Mouse (Mus musculus) heart, embryonic 13.5 days (tissue): ENCODE results near the gene Gm14403. TPM values are rescaled to one million over a fixed set of nuclear protein-coding genes. Genes with fewer than 3 reads are reported as not detected.
"Not testable (repeated sequence)": the region's sequence is repeated elsewhere in the genome, so short reads cannot be mapped to it uniquely, and the experiment has no call there.

Source experiments
- ATAC-seq: fragments of 200-750 bp; cut with Nextera tagmentation; 2 replicates; pipeline ENCODE4 v1.8.0; 2017; ENCODE audit warnings: moderate TSS enrichment; ENCODE audit not compliant: insufficient number of reproducible peaks, low FRiP score, low TSS enrichment; ENCODE audit errors: extremely low read depth
- H3K27ac ChIP-seq: fragments of 300-500 bp; sonication (generic); replicated peaks from 2 replicates; pipeline ENCODE4 v1.5.1; 2015; ENCODE audit warnings: moderate library complexity, mild to moderate bottlenecking, inconsistent platforms
- H3K27me3 ChIP-seq: fragments of 300-500 bp; sonication (generic); replicated peaks from 2 replicates; pipeline ENCODE4 v1.6.1; 2015; ENCODE audit warnings: mild to moderate bottlenecking, inconsistent platforms
- H3K36me3 ChIP-seq: fragments of 300-500 bp; sonication (generic); 2 replicates; pipeline ENCODE4 v1.6.1; 2015; ENCODE audit warnings: mild to moderate bottlenecking, inconsistent platforms
- H3K4me1 ChIP-seq: fragments of 300-500 bp; sonication (generic); 2 replicates; pipeline ENCODE4 v1.6.1; 2015; ENCODE audit warnings: inconsistent platforms
- H3K4me2 ChIP-seq: fragments of 300-500 bp; sonication (generic); 2 replicates; pipeline ENCODE4 v1.6.1; 2015; ENCODE audit warnings: inconsistent platforms, mild to moderate bottlenecking, moderate library complexity
- H3K4me3 ChIP-seq: fragments of 300-500 bp; sonication (generic); 2 replicates; pipeline ENCODE4 v1.5.1; 2015; ENCODE audit warnings: moderate library complexity, mild to moderate bottlenecking, inconsistent platforms
- H3K9ac ChIP-seq: fragments of 300-500 bp; sonication (generic); 2 replicates; pipeline ENCODE4 v1.6.1; 2015; ENCODE audit warnings: inconsistent platforms, mild to moderate bottlenecking, moderate library complexity
- H3K9me3 ChIP-seq: fragments of 300-500 bp; sonication (generic); 2 replicates; pipeline ENCODE4 v1.6.1; 2016; ENCODE audit warnings: inconsistent platforms
- WGBS: fragments of 180-500 bp; shearing (Covaris S2); methylation state at CpG from one replicate; pipeline ENCODE4 v1.1.7; 2015; ENCODE audit warnings: mixed read lengths; 5-methylcytosine and 5-hydroxymethylcytosine counted together
- polyA plus RNA-seq: library from polyadenylated mRNA; unstranded; fragments of >200 nt; fragmentation: Nextera tagmentation; extraction: Ambion mirVana; gene quantifications from 2 replicates; pipeline ENCODE4 v1.2.1, GENCODE M21; 2015

Gene Gm14403
- polyA plus RNA-seq, 1 experiment from 2014 or later, result 5.3 TPM

DNA sequence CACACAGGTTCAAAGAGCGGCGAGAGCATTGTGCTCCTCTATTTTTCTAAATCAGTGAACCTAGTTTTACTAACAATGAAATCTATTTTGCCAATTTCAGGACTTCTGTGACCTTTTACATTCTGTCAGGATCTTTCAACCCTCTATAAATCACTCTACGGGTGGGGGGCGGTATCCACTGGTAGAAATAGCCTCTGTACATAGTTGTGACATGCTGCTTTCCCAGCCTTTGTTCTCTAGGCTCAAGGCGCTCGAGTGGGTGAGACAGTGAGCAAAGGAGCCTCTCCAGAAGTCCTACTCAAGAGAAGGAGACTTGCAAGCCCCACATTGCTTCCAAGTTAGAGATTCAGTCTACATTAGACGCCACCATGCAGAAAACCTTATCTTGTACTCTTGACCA, 20.3 kb downstream of the Gm14403 start:
- H3K4me2 ChIP-seq, ATAC-seq, H3K27ac ChIP-seq, H3K27me3 ChIP-seq, H3K36me3 ChIP-seq, H3K4me3 ChIP-seq, H3K4me1 ChIP-seq, H3K9ac ChIP-seq: not testable (repeated sequence)
- 73% methylated on average over 7 of the region's 7 CpGs for WGBS
- H3K9me3 ChIP-seq, result peaks cover 47% of the 10 kb centered on the region

DNA sequence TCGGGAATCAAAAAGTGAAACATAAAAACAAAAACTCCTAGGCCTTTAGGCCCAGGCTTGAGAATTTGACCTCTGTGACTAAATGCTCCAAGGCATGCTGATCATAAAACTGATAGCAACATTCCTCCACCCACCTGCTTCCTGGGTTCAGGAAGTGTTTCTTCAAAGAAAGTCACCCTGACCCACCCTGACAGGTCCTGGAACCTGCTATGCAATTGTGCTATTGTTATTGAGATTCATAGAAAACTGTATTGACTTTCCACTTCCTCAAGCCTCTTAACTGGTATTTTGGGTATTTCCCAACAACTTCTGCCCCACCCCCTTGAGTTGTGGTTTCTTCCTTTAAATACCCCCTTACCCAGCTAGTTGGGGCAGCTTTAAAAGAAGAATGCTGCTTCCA, 20.9 kb downstream of the Gm14403 start:
- not testable (repeated sequence) for H3K36me3 ChIP-seq, H3K9ac ChIP-seq, ATAC-seq, H3K4me3 ChIP-seq, H3K27ac ChIP-seq, H3K4me2 ChIP-seq, H3K4me1 ChIP-seq, H3K27me3 ChIP-seq
- H3K9me3 ChIP-seq, result peaks cover 48% of the 10 kb centered on the region
- 66% methylated on average over 1 of the region's 1 CpGs for WGBS

DNA sequence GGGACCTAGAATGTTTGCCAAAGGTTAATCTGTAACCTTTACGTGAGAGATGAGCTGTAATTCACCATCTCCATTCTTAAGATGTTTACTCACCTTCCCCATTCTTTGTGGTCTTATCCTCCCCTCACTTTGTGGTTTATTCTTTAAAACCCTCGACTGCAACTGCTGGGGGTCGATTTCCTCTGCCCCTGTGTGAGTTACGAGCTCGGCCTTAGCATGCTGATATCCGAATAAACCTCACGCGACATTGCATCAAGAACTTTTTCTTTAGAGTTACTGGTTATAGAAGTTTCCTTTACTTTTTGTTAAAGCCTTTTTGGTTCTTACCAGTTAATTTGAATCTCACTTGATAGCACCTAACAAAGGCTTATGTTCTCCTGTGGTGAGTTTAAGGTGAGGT, 22.0 kb downstream of the Gm14403 start:
- H3K4me2 ChIP-seq, result no peak overlapping the region
- no peaks in the 10 kb centered on the region for H3K36me3 ChIP-seq
- H3K27ac ChIP-seq, result no peak overlapping the region
- no peaks in the 10 kb centered on the region for H3K4me1 ChIP-seq
- ATAC-seq, result no peak
- no peak overlapping the region for H3K4me3 ChIP-seq
- no peaks in the 10 kb centered on the region for H3K27me3 ChIP-seq
- no peak overlapping the region for H3K9ac ChIP-seq
- peaks cover 46% of the 10 kb centered on the region for H3K9me3 ChIP-seq
- 71% methylated on average over 8 of the region's 8 CpGs for WGBS

DNA sequence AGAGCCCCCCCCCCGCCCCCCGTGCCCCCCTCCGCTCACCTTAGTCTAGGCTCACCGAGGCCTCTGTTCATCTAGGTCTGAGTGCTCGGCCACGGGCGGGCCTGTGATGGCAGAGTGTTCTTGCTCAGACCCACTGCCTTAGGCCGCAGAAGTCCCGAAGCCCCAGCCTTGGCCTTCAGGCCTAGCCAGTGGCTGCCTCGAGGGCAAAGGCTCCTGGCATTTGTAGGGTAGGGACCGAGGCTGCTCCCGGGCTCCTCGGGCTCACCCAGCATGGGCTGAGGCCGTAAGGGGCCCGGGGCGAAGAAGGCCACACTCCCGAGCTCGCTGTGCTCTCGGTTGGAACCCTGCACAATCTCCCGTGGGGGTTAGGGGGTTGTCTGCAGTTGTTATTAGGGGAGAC, 25.0 kb downstream of the Gm14403 start:
- no peak for ATAC-seq
- H3K4me1 ChIP-seq, result no peaks in the 10 kb centered on the region

DNA sequence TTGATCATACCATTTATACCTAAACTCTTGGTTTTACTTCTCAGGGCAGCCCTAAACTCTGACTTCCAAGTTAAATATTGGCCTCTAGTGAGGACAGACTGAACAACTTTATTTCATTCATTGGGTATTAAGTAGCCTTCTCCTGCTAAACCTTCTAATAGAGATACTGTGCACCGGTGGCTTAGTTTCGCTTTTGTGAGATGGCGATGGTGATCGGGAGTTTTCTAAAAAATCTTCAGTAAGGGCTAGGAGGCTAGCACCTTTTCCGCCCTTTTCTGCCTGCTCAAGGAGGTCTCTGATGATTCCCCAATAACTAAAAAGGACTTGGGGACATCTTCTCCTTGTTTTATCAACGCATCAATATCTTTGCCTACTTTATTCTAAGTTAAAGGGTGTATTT, 25.7 kb downstream of the Gm14403 start:
- H3K27me3 ChIP-seq, H3K4me2 ChIP-seq, H3K27ac ChIP-seq, H3K4me1 ChIP-seq, H3K4me3 ChIP-seq, ATAC-seq, H3K9ac ChIP-seq, H3K36me3 ChIP-seq: not testable (repeated sequence)
- H3K9me3 ChIP-seq, result peaks cover 32% of the 10 kb centered on the region
- WGBS, result 83% methylated on average over 6 of the region's 6 CpGs

More for the DNA sequence above, 25.0 kb downstream of the Gm14403 start:
- Histone ChIP-seq H3K9ac (no peak overlapping the region), H3K27ac (no peak overlapping the region), H3K9me3 (peaks cover 37% of the 10 kb centered on the region), H3K4me2 (no peak overlapping the region), H3K27me3 (no peaks in the 10 kb centered on the region), H3K36me3 (no peaks in the 10 kb centered on the region), H3K4me3 (no peak overlapping the region)
- WGBS, result 81% methylated on average over 20 of the region's 20 CpGs

DNA sequence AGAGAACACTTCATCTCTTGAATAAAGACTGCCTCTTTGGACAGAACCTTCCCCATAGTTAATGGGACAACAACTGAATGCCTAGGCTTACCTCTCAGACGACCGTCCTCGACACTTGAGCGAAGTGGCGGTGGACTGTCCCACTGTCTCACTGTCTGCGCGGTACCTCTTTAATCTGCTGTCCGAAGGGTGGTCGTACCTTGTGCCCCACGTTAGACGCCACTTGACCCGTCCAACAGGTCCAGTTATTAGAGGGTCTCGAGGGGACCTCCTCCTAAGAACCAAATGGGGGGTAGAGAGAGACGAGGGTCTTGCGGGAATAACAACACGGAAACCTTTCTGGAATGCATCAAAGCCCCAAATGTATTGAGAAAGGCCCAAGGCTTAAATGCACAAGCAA, 26.2 kb downstream of the Gm14403 start:
- not testable (repeated sequence) for H3K9ac ChIP-seq, H3K4me2 ChIP-seq, H3K4me3 ChIP-seq, H3K4me1 ChIP-seq, H3K36me3 ChIP-seq, H3K27ac ChIP-seq, ATAC-seq, H3K27me3 ChIP-seq
- WGBS, result 83% methylated on average over 16 of the region's 16 CpGs
- H3K9me3 ChIP-seq, result peaks cover 28% of the 10 kb centered on the region

DNA sequence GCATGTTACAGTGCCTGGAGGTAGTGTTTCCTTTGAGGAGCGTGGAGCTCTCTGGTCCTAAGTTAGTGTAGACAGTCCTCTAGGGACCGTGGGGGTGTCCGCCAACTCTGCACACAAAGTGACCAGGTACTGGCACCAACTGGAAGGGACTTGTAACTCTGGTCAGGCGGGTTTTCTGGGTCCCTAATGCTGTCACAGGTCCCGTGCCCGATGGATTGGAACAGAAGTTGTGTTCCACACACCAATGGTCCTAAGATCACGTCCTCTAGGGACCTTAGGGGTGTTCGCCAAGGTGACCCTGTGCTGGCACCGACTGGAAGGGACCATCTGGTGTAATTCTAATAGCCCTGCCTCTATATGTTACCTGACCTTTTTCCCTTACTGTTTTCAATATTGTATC, 37.9 kb downstream of the Gm14403 start:
- Histone ChIP-seq H3K27ac (no peak overlapping the region), H3K27me3 (no peaks in the 10 kb centered on the region), H3K9me3 (peaks cover 2% of the 10 kb centered on the region; the same call in 1 of the 2 replicates), H3K36me3 (no peaks in the 10 kb centered on the region), H3K4me1 (no peaks in the 10 kb centered on the region), H3K4me2 (no peak overlapping the region), H3K9ac (no peak overlapping the region), H3K4me3 (no peak overlapping the region)
- no peak for ATAC-seq
- WGBS, result 73% methylated on average over 9 of the region's 9 CpGs

DNA sequence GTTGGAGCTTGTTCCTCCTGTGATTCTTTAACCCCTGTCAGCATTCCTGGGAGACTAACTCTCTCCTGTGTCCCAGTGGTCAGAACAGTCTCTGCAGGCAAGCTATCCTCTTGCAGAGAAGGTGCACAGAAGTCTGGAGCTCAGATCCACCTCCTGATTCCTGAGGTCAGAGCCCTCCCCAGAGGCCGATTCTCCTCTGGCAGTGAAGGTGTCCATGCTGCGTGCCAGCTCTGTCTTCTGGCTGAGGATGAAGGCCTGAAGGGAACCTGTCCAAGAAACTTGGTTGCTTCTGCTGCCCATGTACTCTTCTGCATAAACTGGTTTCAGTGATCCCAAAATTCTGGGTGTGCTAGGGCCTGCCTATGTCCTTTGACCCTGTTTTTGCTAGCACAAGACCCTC, 39.1 kb downstream of the Gm14403 start:
- not testable (repeated sequence) for ATAC-seq, H3K4me2 ChIP-seq, H3K27ac ChIP-seq, H3K4me3 ChIP-seq, H3K9ac ChIP-seq, H3K4me1 ChIP-seq, H3K36me3 ChIP-seq, H3K9me3 ChIP-seq, H3K27me3 ChIP-seq
- 58% methylated on average over 2 of the region's 2 CpGs for WGBS

DNA sequence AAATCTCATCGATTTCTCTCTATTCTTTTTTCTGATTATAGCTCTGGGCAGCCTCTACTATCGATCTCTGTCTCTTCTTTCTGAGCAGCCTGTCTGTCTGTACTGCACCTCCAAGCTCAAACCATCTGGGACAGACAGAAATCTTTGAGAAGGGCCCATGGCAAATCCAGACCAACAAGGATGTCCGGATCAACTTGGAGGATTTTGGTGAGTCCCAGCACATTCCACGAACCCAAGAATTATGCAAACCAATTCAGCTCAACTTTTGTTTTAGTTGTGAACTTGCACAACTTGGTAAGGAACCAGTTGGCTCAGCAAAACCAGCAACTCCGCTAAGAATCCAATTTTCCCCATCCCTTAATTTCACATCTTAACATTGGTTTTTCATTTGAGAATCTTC, 39.7 kb downstream of the Gm14403 start:
- not testable (repeated sequence) for H3K4me1 ChIP-seq, H3K4me3 ChIP-seq, H3K27me3 ChIP-seq, H3K36me3 ChIP-seq, H3K9ac ChIP-seq, ATAC-seq, H3K4me2 ChIP-seq, H3K9me3 ChIP-seq, H3K27ac ChIP-seq
- 70% methylated on average over 5 of the region's 5 CpGs for WGBS

DNA sequence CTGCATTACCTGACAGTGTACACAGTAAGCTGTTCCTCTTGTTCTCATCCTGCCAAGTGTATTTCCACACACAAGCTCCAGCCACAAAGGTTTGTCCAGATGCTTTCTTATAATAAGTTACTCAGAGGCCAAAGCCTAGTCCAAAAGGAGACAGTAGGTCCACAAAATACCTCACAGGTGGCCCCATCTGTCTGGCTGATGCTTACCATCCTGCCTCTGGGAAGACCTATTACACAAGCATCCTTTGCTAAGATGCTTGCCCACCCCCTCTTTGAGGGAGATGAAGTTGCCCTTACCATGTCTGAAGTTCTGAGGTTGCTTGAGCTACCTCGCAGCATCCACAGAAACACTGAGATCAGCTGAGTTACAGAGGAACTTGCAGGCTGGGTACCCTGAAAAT, 57.2 kb downstream of the Gm14403 start:
- not testable (repeated sequence) for H3K4me2 ChIP-seq, H3K4me3 ChIP-seq, H3K36me3 ChIP-seq, H3K27ac ChIP-seq, H3K4me1 ChIP-seq, H3K27me3 ChIP-seq, H3K9ac ChIP-seq, H3K9me3 ChIP-seq, ATAC-seq
- WGBS, result 50% methylated on average over 1 of the region's 1 CpGs

Other genes starting within 250 kb of the Gm14403 start
- gene Gm14409, start 231.2 kb upstream of the Gm14403 start, polyA plus RNA-seq, result not detected in 2 replicates
- 0.25 and 0.36 TPM in 2 replicates for gene Gm14412, start 173.9 kb upstream of the Gm14403 start, polyA plus RNA-seq
- gene Gm14418, start 99.9 kb upstream of the Gm14403 start, polyA plus RNA-seq, result 6.7 and 9.0 TPM in 2 replicates
- 9.8 and 10.2 TPM in 2 replicates for gene Zfp970, start 33.5 kb upstream of the Gm14403 start, polyA plus RNA-seq
- gene Gm14406, start 80.0 kb downstream of the Gm14403 start, polyA plus RNA-seq, result not detected in 2 replicates